Mouse (Mus musculus): Measurements from ENCODE around the gene Cmss1.

The Cmss1 gene

DNA sequence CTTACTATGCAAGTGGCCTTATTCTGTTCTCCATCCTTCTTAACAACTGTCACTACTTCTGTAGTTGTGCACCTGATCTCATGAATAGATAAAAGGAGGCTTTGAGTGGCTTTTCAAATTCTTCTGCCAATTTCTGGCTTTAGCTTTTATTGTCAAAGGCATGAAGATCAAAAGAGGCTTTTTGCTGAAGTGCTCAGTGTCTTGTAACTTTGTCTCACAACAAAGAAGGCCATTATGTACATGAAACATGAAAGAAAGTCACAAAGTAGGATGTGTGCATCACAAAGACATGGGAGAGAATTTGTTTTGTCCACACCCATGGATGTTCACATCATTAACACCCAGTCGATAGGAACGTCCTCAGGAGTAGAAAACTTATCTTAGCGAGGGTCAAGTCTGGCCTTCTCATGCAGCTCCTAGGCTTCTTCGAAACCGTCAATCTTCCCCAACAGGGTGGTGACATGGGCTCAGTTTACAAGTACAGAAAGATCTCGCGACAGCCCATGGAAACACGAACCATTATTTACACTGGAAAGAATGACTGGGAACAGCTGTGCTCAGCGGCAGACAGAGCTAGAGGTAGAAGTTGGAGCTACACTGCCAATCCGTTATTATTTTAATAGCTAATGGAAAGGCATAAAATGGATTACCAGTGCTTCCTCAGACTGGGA lies 133.1 kb downstream of the Cmss1 start:
- DNase-seq (ENCODE audit: low read depth, low spot score), result no peak

- no peak for DNase-seq (ENCODE audit: low read depth, low spot score)
Measured at GRCm38 (mm10) chr16:57471071-57471470, 135.6 kb downstream of the Cmss1 start.

GRCm38 (mm10) chr16:57470286-57470830 lies 136.3 kb downstream of the Cmss1 start:
- no peak for DNase-seq (ENCODE audit: low read depth, low spot score)

DNA sequence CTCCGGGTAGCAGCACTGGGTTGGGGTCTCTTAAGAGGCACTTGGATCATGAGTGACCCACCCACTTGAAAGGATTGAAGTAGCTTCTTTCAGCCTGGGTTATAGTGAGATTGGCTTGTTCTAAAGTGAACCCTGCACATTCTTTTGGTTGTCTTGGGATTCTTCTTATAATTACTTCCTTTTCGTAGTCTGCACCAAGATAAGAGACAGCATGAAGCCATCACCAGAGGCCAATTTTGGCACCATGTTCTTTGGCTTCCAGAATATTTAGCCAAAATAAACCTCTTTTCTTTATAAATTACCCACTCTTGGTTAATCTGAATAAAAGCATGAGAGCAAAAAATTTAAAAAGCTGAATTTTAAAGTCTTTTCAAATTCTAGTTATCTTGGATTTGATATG lies 136.8 kb downstream of the Cmss1 start:
- DNase-seq (ENCODE audit: low read depth, low spot score), result no peak

DNA sequence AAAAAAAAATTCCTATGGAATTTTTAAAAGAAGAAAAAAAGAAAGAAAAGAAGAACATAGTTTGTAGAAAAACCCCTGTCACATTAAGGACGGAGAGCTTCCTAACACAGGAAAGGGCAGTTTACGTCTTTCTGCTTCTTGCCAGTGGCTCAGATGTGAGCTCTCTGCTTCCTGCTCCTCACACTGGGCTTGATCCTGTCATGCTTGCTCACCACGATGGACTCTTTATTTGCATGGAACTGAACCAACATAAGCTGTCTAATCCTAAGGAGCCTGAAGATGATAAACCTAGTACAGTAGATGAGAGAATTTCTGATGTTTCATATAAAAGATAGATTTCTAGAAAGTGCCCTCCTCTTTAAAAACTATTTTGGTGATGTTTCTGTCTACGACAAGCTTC lies 137.4 kb downstream of the Cmss1 start:
- DNase-seq (ENCODE audit: low read depth, low spot score), result no peak

DNA sequence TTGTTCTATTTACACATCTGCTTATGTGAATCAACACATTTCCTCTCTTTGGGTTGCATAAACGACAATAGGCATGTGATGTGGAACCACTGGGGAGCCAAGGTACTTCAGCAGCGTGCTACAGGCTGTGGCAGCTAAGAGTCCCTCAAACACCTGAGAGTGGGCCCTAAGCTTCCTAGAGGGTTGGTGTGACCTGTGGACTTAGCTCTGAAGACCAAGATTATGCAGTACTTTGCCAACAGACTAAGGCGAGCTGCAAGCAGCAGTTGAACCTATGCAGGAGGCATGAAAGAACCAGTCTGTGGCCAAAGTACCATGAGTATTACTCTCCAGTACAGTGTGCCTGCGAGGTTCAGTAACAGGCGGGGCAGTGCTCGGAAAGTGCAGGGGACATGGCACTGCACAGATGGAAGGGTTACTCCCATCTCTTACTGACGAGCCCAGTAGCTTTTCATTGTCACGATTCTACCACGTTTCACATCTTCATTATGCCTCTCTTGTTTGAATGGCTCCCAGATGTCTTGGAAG lies 141.2 kb downstream of the Cmss1 start:
- no peak for DNase-seq (ENCODE audit: low read depth, low spot score)

DNA sequence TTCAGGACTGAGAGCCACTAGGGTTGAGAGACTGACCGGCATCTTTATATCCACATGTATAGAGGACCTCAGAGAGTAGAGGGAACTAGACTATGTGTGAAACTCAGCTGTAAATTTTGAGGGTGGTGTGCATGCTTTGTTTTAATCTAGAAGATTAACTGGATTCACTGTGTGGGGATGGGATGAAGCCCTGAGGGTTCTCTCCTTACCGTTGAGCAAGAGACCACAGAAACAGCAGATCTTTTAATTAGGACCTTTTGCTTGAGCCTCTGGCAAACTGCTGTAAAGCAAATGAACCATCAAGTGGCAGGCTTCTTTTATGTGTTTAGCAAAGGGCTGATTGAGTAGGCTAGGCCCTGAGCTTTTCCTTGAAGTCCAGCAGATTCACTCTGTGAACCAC lies 150.7 kb downstream of the Cmss1 start:
- DNase-seq (ENCODE audit: low read depth, low spot score), result no peak

DNA sequence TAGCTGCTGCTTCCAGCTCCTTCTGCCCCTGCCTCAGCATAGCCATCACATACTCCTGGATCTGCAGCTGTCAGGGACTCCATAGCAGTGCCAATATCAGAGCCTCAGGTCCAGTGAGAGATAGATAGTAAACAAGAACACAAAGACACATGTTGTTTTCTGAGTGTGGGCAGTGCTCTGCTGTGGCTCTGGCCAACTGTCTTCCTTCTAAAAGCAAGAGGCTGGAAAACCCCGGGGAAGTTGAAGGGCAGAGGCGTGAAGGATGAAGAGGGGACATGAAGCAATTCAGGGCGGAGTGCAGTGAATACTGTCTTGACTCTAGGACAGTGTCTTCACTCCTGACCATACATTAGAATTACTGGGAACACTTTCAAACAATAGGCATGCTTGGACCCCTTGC lies 151.1 kb downstream of the Cmss1 start:
- no peak for DNase-seq (ENCODE audit: low read depth, low spot score)

DNA sequence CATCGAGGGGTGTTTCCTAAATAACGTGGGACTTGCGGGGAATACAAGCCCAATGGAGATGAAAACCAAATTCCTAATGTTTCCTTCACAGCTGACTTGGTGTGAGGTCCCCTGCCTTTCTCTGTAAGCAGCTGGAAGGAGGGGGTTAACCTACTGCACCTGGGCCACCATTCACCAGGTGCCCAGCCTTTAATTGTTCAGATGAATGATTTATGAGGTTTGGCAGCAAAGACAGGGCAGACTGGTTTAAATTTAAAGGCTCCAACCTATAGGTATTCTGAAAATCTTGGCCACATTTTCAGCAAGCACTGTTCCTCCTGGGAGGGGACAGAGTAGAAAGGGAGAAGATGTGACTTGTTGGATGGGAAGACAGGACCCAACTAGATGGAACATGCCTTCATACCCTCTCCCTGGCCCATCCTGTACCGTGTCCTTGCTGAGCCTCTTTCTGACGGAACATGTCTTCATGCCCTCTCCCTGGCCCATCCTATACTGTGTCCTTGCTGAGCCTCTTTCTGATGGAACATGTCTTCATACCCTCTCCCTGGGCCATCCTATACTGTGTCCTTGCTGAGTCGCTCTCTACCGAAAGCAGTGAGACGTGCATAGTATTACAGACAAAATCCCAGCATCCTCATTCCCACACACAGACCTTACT lies 152.4 kb downstream of the Cmss1 start:
- no peak for DNase-seq (ENCODE audit: low read depth, low spot score)

DNA sequence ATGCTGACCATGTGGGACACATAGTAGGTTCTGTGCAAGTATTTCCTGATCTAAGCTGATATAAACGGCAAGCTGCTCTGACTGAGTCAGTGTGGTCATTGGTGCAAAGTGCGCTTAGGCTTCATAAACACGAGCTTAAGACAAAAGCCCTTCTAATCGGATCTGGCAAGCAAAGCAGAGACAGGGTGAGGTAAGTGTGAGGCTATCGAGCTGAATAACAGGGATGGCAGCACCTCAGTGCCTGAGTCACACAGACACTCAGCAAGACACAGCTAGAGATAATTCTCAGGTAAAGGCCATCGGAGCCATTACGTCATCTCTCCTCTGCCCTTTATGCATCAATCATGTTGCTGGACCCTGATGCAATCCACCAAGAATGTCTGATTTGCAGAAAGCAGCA lies 153.7 kb downstream of the Cmss1 start:
- DNase-seq (ENCODE audit: low read depth, low spot score), result peak; percentile 56

DNA sequence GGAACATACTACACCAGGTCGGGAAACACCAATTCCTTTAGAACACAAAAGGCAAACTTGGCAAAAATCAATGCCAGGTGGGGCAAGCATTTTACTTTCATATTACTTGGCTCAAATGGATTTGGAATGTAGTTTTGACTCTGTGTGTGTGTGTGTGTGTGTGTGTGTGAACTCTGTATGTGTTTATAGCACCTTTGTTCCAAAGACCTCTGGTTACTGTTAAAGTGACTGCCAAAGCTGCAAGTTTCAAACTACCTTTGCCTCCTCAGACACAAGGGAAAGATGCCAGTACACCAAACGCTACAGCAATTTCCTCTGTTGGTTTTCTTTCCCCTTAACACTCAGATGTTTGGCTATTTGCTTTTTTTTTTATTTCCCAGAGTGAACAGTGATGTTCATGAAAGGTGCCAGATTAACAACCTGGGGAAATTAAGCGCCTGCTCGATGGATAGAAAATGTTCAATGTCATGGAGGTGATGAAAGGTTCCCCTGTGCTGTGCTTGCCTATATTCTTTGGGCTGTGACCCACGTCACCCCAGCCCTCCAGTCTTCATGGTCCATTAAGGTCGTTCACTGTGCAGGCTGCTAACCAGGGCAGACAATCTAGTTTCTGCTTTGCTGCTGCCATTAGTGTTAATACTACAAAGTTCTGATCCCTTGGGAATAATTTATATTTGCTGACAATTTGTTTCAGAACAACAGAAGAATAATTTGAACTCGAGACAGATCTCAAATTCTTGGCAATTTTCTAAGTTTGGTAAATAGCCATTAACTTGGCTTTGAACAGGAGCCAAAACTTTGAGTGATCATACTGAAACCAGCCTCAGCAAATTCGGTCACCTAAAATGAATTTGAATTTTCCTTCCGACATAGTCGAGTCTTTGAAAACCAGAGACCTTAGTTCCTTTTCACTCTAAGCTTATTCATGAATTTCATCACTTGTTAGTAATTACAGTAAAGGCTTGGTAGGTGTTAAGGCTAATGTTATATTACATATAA lies 161.3 kb downstream of the Cmss1 start:
- no peak for DNase-seq (ENCODE audit: low read depth, low spot score)

DNA sequence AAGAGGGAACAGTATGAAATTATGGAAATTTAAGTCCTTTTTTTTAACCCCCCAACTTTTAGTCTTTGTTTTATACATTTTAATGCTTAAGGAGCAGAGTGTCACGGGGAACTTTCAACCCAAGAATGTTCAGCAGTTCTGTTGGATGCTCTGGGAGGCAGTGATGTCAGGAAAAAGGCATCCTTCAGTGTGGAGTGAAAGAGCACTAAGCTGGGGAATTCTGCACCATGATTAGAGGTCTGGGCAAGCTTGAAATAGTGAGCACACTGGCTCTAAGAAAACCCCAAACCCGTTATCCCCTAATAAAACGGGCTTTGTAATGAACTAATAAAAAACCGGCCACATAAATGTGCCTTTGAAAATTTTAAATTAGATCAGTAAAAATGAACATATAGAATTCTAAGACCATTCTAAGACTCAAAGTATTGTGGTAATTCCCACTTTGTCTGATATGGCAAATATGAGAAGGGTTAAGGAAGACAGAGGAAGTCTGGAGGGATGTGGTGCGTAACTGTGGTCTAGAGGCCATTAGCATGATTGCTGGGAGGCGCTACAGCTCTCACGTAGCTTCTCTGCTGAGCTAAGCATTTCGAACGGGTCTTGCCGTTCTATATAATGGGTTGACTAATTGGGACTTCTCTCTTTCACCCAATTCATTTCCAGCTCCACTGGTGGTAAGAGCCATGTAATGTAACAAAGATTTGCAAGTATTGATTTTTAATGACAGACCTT lies 165.8 kb downstream of the Cmss1 start:
- DNase-seq (ENCODE audit: low read depth, low spot score), result no peak

- DNase-seq (ENCODE audit: low read depth, low spot score), result no peak
Measured at GRCm38 (mm10) chr16:57439206-57439605, 167.5 kb downstream of the Cmss1 start.

DNA sequence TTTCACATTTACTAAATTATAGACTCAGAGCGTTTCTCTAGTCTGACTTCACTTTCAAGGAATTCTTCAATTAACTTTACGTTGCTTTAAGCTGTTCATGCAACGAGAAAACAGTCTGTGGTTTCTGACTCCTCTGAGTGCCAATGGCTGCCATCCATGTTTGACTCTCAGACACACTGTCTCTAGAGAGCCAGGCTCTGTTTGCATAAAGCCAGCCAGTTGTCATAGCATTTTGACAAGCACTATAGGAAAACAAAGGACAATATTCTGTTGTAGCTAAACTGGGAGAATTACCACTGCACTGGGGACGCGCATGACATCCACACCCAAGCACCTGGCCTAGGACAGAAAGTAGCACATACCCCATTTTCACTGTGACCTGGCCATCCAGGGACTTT lies 168.4 kb downstream of the Cmss1 start:
- DNase-seq (ENCODE audit: low read depth, low spot score), result peak; percentile 63

DNA sequence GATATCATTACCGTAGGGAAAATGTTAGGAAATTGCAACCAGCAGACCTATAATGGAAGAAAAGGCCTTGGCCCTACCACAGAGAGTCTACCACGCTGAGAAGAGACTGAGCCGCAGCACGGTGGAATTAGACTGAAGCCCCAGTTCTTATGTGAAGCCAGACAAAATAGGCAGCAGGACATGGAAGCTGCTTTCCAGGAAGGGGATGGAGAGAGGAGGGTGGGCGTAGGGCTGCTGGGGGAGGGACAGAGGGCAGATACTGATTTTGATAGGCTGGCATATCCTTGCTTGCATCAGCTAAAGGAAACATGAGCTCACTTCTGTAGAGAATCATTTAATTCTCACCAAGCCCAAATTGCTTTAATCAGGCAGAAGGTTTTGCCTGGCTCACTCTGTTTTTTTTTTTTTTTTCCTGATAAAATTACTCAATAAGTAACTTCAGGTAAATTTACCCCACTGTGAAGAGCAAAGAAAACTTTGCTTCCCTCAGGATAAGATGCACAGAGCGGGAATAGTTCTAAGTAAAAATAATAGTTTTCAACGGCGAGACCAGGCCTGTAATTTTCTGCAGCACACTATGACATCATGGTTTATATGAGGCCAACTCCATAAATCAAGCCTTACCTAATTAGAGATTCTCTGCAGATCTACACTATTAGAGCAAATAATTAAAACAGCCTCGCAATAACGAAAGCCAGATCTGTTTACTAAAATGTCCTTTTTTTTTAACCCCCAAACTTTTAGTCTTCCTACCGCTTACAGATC lies 169.0 kb downstream of the Cmss1 start:
- DNase-seq (ENCODE audit: low read depth, low spot score), result peak; percentile 40

DNA sequence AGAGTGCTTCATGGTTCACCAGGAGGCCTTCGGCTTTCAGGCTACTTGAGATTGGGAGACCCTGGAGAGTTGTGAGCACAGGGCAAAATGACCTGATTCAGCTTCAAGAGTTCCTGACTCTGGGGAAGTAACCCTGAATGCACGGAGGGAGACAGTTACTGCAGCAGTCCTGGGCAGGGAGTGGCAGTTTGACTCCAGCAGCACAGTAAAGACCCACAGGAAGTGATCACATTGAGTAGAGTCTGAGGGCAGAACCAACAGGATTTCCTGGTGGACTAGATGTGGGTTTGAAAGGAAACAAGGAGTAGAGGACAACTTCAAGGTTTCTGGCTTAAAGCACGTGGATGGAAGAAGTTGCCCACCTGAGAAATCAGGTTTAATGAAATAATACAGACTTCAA lies 172.0 kb downstream of the Cmss1 start:
- no peak for DNase-seq (ENCODE audit: low read depth, low spot score)

DNA sequence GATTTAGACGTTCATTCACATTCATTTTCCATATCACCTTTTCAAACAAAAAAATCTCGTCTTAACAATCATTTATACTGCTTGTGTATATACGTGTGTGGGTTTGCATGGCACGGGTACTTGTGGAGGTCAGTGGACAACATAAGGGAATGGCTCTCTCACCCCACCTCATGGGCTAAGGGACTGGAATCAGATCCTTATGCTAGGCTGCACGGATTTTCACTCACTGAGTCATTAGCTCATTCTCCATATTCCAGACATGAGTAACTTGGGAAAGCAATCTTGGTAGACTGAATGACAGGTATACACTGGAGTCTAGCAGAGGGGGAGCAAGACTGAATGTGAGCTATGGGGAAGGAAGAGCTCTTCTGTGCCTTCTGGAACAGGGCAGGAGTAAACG lies 173.0 kb downstream of the Cmss1 start:
- peak; percentile 77 for DNase-seq (ENCODE audit: low read depth, low spot score)

DNA sequence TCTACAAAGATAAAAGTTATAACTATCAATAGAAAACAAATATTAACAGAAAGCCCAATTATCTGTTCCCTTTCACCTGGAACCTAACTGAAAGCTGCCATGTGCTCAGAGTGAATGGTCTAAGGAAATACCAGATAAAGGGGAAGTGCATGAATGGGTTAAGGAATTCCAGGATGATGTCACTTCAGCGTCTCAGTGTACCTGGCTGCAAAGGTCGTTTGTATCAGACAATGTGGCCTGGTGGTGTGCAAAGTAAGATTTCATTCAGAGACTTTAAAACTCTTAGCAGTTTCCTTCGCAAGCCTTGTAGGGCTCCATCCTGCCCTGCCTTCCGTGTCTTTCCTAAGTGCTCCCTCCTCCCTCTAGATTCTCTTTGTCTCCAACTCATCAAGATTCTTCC lies 173.5 kb downstream of the Cmss1 start:
- no peak for DNase-seq (ENCODE audit: low read depth, low spot score)

DNA sequence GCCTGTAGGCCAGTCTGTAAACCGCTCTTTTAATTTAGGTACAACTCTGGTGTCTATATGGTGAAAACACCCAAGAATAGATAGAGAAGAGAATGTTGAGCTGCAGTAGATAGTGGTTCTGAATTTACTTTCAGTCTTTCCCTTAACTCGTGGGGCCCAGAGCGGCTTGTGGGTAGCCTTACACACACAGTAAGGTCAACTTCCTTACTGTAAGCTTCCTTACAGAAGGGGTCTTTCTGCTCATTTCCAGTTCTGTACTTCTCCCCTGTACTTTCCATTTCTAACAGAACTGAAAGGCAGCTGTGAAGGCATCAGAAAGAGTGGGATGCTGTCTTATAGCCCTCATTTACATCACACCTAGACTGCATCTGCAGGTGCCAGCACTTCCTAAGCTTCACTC lies 175.4 kb downstream of the Cmss1 start:
- no peak for DNase-seq (ENCODE audit: low read depth, low spot score)

GRCm38 (mm10) chr16:57428977-57429376 lies 177.7 kb downstream of the Cmss1 start:
- no peak for DNase-seq (ENCODE audit: low read depth, low spot score)

Measured in 3T3-L1 (cell line).